Mouse (Mus musculus) heart, postnatal 0 days (tissue): Measurements from ENCODE around the gene Ank2. TPM values are rescaled to one million over a fixed set of nuclear protein-coding genes. Genes with fewer than 3 reads are reported as not detected.

Source experiments
- ATAC-seq: fragments of 200-750 bp; cut with Nextera tagmentation; 2 replicates; pipeline ENCODE4 v1.8.0; 2017; ENCODE audit warnings: low read depth, moderate number of reproducible peaks, moderate library complexity; ENCODE audit not compliant: insufficient read depth
- DNase-seq: peaks from one replicate; pipeline ENCODE4 v3.0.0-alpha.2; 2016; ENCODE audit warnings: low spot score
- H3K27ac ChIP-seq: fragments of 300-500 bp; sonication (generic); 2 replicates; pipeline ENCODE4 v1.5.1; 2014; ENCODE audit warnings: low read depth, mild to moderate bottlenecking
- H3K27me3 ChIP-seq: fragments of 300-500 bp; sonication (generic); 2 replicates; pipeline ENCODE4 v1.6.1; 2014; ENCODE audit warnings: low read length, mixed read lengths; ENCODE audit not compliant: control insufficient read depth, insufficient read depth
- H3K36me3 ChIP-seq: fragments of 300-500 bp; sonication (generic); replicated peaks from 2 replicates; pipeline ENCODE4 v1.6.1; 2014; ENCODE audit warnings: low read length, mixed read lengths; ENCODE audit not compliant: control insufficient read depth, insufficient read depth
- H3K4me1 ChIP-seq: fragments of 300-500 bp; sonication (generic); 2 replicates; pipeline ENCODE4 v1.6.1; 2014; ENCODE audit warnings: antibody characterized with exemption; ENCODE audit not compliant: control insufficient read depth, insufficient read depth
- H3K4me2 ChIP-seq: fragments of 300-500 bp; sonication (generic); 2 replicates; pipeline ENCODE4 v1.6.1; 2014; ENCODE audit warnings: low read depth, mild to moderate bottlenecking, low read length, moderate library complexity
- H3K4me3 ChIP-seq: fragments of 300-500 bp; sonication (generic); 2 replicates; pipeline ENCODE4 v1.5.1; 2014; ENCODE audit warnings: low read depth, low read length
- H3K9ac ChIP-seq: fragments of 300-500 bp; sonication (generic); replicated peaks from 2 replicates; pipeline ENCODE4 v1.6.1; 2014; ENCODE audit warnings: low read depth, low read length, mixed read lengths
- H3K9me3 ChIP-seq: fragments of 300-500 bp; sonication (generic); replicated peaks from 2 replicates; pipeline ENCODE4 v1.6.1; 2016; ENCODE audit warnings: low read length; ENCODE audit not compliant: control insufficient read depth
- CTCF ChIP-seq: IDR thresholded peaks from 2 replicates; pipeline ENCODE4 v1.5.1; 2016; ENCODE audit warnings: antibody characterized with exemption, control low read depth, low read depth
- EP300 ChIP-seq: IDR thresholded peaks from 2 replicates; pipeline ENCODE4 v1.6.1; 2016; ENCODE audit warnings: antibody characterized with exemption, low read depth
- WGBS: fragments of 180-500 bp; shearing (Covaris S2); extraction: QIAGEN DNeasy Blood & Tissue Kit; methylation state at CpG from one replicate; pipeline ENCODE4 v1.1.7; 2014; 5-methylcytosine and 5-hydroxymethylcytosine counted together
- polyA plus RNA-seq: library from polyadenylated mRNA; unstranded; fragments of >200 nt; fragmentation: Nextera tagmentation; extraction: Ambion mirVana; gene quantifications from 2 replicates; pipeline ENCODE4 v1.2.1, GENCODE M21; 2015
- total RNA-seq: library from RNA; depleted of rRNA; stranded (reverse); fragments of >200 nt; gene quantifications from 2 replicates; pipeline ENCODE4 v1.2.3, GENCODE M21; 2014; ENCODE audit warnings: low replicate concordance

Ank2 gene
- total and polyA plus RNA-seq, 2 experiments from 2014 or later = 45.1 to 138 TPM

- H3K27me3 ChIP-seq = no peaks in the 10 kb centered on the region
- no peak overlapping the region for H3K4me3 ChIP-seq
- no peak overlapping the region for H3K4me2 ChIP-seq
- H3K27ac ChIP-seq = no peak overlapping the region
- H3K4me1 ChIP-seq = no peaks in the 10 kb centered on the region
- TF ChIP-seq CTCF (no peak), EP300 (no peak)
- WGBS = 84% methylated on average over 2 of the region's 2 CpGs
- no peaks in the 10 kb centered on the region for H3K36me3 ChIP-seq
- no peak for ATAC-seq
- DNase-seq = no peak
- H3K9ac ChIP-seq = no peak overlapping the region
- no peaks in the 10 kb centered on the region for H3K9me3 ChIP-seq
Measured at GRCm38 (mm10) chr3:127108481-127108880, 390.7 kb downstream of the Ank2 start.

DNA sequence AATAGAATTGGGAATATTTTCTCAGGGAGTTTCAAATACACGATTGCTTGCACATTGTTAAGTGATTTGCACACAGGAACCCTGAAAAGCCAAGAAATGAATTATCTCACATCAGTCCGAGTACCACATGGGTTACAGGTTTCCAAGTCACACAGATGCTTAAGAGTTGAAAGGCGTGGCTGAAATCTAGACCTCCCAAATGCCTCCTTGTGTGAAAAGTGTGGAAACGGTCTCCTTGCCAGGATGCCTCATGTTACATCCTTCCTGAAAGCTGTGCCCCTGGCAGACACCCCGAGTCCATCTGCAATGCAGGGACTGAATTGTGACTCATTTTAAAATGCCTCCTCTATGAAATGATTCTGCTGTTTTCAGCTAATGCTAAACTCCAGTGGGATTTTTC is 391.9 kb downstream of the Ank2 start:
- no peak overlapping the region for H3K27ac ChIP-seq
- 74% methylated on average over 5 of the region's 5 CpGs for WGBS
- H3K4me2 ChIP-seq = no peak overlapping the region
- no peaks in the 10 kb centered on the region for H3K9me3 ChIP-seq
- ATAC-seq (no peak), DNase-seq (no peak)
- no peaks in the 10 kb centered on the region for H3K27me3 ChIP-seq
- no peaks in the 10 kb centered on the region for H3K36me3 ChIP-seq
- no peak for TF ChIP-seq CTCF
- TF ChIP-seq EP300 = no peak
- no peak overlapping the region for H3K9ac ChIP-seq
- H3K4me3 ChIP-seq = no peak overlapping the region
- no peaks in the 10 kb centered on the region for H3K4me1 ChIP-seq

- Histone ChIP-seq H3K27me3 (no peaks in the 10 kb centered on the region), H3K9me3 (no peaks in the 10 kb centered on the region), H3K27ac (no peak overlapping the region), H3K4me1 (no peaks in the 10 kb centered on the region), H3K4me2 (no peak overlapping the region), H3K36me3 (no peaks in the 10 kb centered on the region), H3K4me3 (no peak overlapping the region), H3K9ac (no peak overlapping the region)
- ATAC-seq = no peak
- TF ChIP-seq EP300 (no peak), CTCF (no peak)
- 94% methylated on average over 1 of the region's 1 CpGs for WGBS
- DNase-seq = no peak
Measured at GRCm38 (mm10) chr3:127101326-127101725, 397.8 kb downstream of the Ank2 start.

- TF ChIP-seq EP300 = no peak
- no peak for TF ChIP-seq CTCF
- Histone ChIP-seq H3K4me1 (no peaks in the 10 kb centered on the region), H3K36me3 (no peaks in the 10 kb centered on the region), H3K27me3 (no peaks in the 10 kb centered on the region), H3K27ac (no peak overlapping the region), H3K9ac (no peak overlapping the region), H3K4me3 (no peak overlapping the region), H3K4me2 (no peak overlapping the region), H3K9me3 (no peaks in the 10 kb centered on the region)
- DNase-seq (no peak), ATAC-seq (no peak)
- whole genome bisulfite sequencing = 91% methylated on average over 1 of the region's 1 CpGs
Measured at GRCm38 (mm10) chr3:127097745-127098144, 401.4 kb downstream of the Ank2 start.

DNA sequence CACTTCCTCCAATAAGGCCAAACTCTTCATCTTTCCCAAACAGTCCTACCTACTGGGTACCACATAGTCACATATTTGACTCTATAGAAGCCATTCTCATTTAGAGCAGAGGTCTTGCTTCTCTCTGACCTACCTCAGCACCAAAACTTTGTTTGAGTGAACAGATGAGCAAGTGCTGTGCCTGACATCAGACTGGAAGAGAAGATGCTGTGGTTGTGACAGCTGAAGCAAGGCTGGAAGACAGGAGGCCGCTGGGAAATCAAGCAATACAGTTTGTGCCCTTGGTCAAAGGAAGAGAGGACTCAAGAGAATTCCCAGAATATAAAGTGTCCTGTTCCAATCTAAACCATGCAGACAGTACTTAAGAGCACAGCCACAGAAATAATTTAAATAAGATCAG is 402.0 kb downstream of the Ank2 start:
- no peak for ATAC-seq
- TF ChIP-seq EP300 = no peak
- TF ChIP-seq CTCF = no peak

DNA sequence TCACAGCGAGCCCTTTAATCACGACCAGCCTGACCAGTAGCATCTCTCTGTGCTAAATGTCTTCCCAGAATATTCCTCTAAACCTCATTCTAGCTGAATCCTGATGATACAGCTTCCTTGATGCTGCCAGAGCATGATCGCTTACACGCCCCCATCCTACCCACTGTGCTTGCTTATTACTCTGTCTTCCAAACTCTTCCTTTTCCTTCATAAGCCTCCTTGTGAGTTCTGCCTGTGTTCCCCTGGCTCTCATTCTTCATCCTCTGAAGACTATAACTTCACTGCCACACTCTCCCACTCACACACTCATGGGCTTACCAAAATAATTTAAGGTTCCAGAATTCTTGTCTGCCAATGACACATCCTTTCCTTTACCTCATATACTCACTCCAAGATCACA is 405.5 kb downstream of the Ank2 start:
- DNase-seq = no peak
- no peak overlapping the region for H3K9ac ChIP-seq
- TF ChIP-seq CTCF (no peak), EP300 (no peak)
- no peak overlapping the region for H3K4me3 ChIP-seq
- no peaks in the 10 kb centered on the region for H3K36me3 ChIP-seq
- no peak overlapping the region for H3K4me2 ChIP-seq
- H3K27me3 ChIP-seq = no peaks in the 10 kb centered on the region
- 91% methylated on average over 4 of the region's 4 CpGs for WGBS
- H3K4me1 ChIP-seq = no peaks in the 10 kb centered on the region
- no peak for ATAC-seq
- no peaks in the 10 kb centered on the region for H3K9me3 ChIP-seq
- H3K27ac ChIP-seq = no peak overlapping the region

More for the DNA sequence above, 402.0 kb downstream of the Ank2 start:
- H3K9ac ChIP-seq = no peak overlapping the region
- no peak overlapping the region for H3K4me2 ChIP-seq
- H3K9me3 ChIP-seq = no peaks in the 10 kb centered on the region
- no peak for DNase-seq
- no peaks in the 10 kb centered on the region for H3K36me3 ChIP-seq
- 78% methylated on average over 1 of the region's 1 CpGs for WGBS
- no peaks in the 10 kb centered on the region for H3K27me3 ChIP-seq
- no peaks in the 10 kb centered on the region for H3K4me1 ChIP-seq
- no peak overlapping the region for H3K27ac ChIP-seq
- H3K4me3 ChIP-seq = no peak overlapping the region
